Mouse (Mus musculus): Measurements from ENCODE around the gene Hspbap1.

Hspbap1 gene

GRCm38 (mm10) chr16:35763590-35764296 lies 6.4 kb upstream of the Hspbap1 start:
- DNase-seq (ENCODE audit: low spot score) = no peak

DNA sequence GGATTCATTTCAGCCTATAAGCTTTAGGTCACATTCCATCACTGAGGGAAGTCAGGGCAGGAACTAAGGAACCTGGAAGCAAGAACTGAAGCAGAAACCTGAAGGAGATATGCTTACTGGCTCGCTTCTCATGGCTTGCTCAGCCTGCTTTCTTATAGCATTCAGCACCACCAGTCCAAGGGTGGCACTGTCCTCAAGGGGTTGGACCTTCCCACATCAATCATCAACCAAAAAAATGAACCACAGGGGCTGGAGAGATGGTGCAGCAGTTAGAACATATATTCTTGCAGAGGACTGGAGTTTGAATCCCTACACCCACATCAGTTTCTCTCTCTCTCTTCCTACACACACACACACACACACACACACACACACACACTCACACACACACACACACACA lies 5.2 kb upstream of the Hspbap1 start:
- DNase-seq (ENCODE audit: low spot score) = no peak

GRCm38 (mm10) chr16:35765449-35765848 lies 4.7 kb upstream of the Hspbap1 start:
- no peak for DNase-seq (ENCODE audit: low spot score)

- DNase-seq (ENCODE audit: low spot score) = no peak
These were observed 3.8 kb upstream of the Hspbap1 start for GRCm38 (mm10) chr16:35766366-35766765.

GRCm38 (mm10) chr16:35768469-35768784 lies 1.7 kb upstream of the Hspbap1 start:
- DNase-seq (ENCODE audit: low spot score) = no peak

DNA sequence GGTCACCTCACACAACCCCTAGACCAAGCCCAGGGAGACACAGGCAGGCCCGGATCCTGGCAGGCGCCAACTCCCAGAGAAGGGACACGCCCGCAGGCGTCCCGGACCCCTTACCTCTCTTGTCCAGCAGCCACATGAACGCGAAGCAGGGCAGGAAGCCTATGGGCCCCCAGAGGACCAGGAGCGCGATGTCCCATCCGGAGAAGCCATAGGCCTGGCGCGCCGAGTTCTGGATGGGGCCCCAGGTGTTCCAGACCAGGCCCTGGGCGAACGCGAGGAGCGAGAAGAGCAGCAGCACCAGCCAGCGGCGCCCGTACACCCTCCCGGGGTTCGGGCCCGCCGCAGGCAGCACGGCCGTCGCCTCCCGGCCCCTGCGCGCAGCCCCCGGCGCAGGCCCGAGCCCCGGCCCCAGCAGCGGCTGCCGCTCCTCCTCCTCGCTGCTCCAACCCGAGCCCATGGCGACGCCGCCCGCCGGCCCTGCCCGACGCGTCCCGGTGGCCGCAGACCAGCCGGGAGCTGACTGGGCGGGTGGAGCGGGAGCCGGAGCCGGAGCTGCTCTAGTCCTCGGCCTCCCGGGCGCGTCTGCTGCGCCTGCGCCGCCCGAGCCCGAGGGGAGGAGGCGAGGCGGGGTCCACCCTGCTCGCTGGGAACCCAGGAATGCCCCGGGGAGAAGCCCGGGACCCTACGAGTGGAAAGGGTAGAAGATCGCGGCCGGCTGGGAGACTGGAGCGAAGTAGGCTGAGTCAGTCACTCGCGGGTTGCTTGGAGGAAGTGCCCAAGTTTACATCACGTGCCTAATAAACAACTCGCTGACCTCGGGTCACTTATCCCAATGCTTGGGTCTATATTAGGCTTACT lies 1.2 kb upstream of the Hspbap1 start, which contains the start of gene Dirc2:
Dirc2 (minus strand) TSS at position 572 of the 858 bp plus-strand sequence.
- peak; percentile 79 for DNase-seq (ENCODE audit: low spot score)

GRCm38 (mm10) chr16:35771141-35771540 lies 966 bp downstream of the Hspbap1 start:
- no peak for DNase-seq (ENCODE audit: low spot score)

DNA sequence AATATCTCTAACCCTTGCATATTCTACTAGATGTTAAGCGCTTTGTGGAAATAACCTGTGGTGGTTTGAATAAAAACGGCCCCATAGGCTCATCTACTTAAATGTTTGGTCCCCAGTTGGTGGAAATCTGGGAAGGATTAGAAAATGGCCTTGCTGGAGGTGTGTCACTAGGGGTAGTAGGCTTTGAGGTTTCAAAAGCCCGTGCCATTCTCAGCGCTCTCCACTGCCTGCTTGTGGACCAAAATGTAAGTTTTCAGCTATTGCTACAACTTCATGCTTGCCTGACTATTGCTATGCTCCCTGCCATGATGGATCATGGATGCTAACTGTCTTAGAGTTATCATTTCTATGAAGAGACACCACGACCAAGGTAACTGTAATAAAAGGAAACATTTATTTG lies 1.4 kb downstream of the Hspbap1 start:
- DNase-seq (ENCODE audit: low spot score) = no peak

- DNase-seq (ENCODE audit: low spot score) = no peak
These were observed 2.4 kb downstream of the Hspbap1 start for GRCm38 (mm10) chr16:35772598-35772997.

DNA sequence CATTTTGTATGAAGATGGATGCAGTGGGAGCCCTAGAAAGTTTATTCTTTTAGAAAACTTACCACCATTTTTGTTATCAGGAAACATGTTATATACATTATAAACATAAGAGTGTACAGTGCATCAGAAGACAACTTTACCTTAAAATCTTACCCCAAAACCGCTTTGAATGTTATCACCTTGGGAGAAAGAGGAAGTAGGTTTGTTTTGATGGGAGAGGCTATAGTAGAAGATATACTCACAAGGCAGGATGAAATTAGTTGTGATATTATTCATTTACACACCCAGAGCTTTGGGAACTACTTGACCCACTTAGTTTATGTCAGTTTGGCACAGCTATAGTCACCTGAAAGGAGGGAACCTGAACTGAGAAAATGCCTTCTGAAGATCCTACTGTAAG lies 5.7 kb downstream of the Hspbap1 start:
- no peak for DNase-seq (ENCODE audit: low spot score)

- no peak for DNase-seq (ENCODE audit: low spot score)
These were observed 6.6 kb downstream of the Hspbap1 start for GRCm38 (mm10) chr16:35776737-35777136.

DNA sequence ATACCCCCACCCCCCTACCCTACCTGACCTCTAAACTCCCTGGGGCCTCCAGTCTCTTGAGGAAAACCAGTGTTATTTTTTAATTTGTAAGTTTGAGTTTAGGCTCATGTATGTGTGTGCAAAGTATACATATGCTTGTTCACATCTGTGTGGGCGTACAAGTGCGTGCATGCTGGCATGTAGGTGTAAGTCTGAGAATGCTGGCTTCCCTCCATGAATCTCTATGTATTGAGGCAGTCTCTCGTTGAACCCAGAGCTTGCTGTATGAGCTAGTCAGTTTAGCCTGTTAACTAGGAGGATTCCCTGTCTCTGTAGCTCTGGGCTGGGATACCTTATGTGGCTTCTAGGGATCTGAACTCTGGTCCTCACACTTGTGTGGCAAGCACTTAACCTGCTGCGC lies 7.6 kb downstream of the Hspbap1 start:
- DNase-seq (ENCODE audit: low spot score) = no peak

GRCm38 (mm10) chr16:35779681-35780080 lies 9.5 kb downstream of the Hspbap1 start:
- DNase-seq (ENCODE audit: low spot score) = no peak

DNA sequence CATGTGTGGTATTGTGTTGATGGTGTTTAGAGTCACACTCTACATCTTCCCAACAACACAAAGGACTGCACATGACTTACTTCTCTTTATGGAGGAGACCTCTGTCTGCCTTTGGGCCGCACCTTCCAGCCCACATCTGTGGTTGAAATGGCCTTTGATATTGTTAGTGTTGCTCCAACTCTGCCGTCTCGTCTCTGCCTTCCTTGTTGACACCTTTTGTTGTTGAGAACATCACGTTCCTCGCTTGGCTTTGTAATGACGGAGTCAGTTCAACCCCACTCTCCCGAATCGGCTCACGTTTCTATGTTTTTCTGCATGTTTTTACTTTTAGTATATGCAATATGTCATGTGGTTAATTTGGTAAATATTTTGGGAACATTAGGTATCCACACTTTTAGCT lies 10.9 kb downstream of the Hspbap1 start:
- no peak for DNase-seq (ENCODE audit: low spot score)

DNA sequence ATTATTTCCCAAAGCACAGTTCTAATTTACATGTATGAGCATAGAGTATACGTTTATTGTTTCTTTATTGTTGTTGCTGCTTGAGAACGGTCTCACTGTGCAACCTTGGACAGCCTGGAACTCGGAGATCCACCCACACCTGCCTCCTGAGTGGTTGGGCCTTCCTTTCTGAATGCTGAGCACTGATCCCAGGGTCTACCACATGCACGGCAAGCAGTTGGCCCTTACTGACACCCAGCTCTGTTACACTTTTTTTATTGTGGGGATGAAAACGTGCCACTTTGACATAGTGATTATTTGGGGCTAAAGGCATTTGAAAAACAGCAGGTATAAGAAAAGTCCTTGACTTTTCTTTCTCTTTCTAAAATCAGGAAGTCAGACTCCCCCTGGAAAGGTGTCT lies 11.5 kb downstream of the Hspbap1 start:
- DNase-seq (ENCODE audit: low spot score) = no peak

- DNase-seq (ENCODE audit: low spot score) = no peak
These were observed 12.5 kb downstream of the Hspbap1 start for GRCm38 (mm10) chr16:35782451-35783206.

DNA sequence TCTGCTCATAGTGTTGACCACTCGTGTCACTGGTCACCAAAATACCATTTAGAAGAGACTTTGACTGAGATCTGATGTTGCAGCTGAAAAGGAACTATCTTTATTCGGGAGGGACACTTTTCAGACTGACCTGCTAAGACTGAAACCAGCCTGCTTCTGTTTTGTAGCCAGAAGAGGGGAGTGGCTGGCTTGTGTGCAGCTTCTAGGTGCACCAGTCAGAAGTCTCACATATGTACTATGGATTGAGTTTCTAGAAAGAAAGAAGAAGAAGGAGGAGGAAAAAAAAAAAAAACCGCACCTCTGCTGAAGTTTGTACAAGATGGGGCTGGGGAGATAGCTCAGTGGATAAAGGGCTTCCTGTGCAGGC lies 13.0 kb downstream of the Hspbap1 start:
- DNase-seq (ENCODE audit: low spot score) = no peak

DNA sequence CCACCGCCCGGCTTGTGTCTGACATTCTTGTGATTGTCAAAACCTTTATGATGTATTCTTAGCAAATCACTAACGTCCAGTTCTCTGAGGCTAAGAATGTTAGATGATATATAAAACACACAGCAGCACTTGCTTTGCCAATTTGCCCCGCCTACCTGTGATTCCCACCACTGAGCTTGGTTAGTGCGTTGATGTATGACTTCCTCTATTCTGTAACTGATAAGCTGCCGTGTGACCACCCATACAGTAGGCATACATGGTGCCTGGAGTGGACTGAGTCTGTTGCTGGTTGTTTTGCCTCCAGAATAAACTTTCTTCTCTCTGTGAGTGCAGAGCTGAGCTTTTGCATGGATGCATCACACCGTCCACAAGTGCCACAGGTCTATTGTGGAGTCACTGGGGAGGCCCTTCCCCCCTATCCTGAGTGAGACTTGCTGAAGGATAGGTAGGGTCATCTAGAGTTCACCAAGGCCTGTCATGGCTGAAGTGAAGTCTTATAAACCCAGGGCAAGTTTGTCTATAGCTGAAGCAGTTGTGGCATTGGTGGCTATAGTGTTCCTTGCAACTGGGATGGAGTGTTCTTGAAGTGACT lies 14.1 kb downstream of the Hspbap1 start:
- DNase-seq (ENCODE audit: low spot score) = no peak

- DNase-seq (ENCODE audit: low spot score) = no peak
These were observed 17.0 kb downstream of the Hspbap1 start for GRCm38 (mm10) chr16:35787163-35787562.

GRCm38 (mm10) chr16:35787568-35788189 lies 17.5 kb downstream of the Hspbap1 start:
- no peak for DNase-seq (ENCODE audit: low spot score)

DNA sequence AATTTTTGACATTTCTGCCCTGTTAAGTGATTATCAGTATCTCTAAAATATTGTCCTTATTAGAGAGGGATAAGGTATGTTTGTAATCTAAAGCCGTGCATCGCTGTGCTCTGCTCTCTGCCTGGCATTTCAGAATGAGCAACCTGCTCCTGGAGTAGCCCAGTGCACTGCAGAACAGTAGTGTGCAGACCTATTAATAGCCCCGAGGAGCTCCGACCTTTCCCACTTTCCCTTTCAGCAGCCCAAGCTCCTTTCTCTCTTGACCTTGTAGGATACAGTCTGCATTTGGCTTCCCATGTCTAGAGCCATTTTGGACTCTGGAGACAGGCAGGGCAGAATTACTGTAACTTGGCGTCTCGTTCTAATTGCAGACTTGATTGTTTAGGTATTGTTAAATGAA lies 18.2 kb downstream of the Hspbap1 start:
- DNase-seq (ENCODE audit: low spot score) = no peak

GRCm38 (mm10) chr16:35791962-35792521 lies 21.9 kb downstream of the Hspbap1 start:
- DNase-seq (ENCODE audit: low spot score) = no peak
